Mouse (Mus musculus): ENCODE measurements around the gene Eno3. TPM values are rescaled to one million over a fixed set of nuclear protein-coding genes. Genes with fewer than 3 reads are reported as not detected.
A peak's percentile ranks its signal among the peaks of the same experiment; 100 is the strongest.

Eno3 gene
- total and polyA plus RNA-seq, 3 experiments = 11.2 to 26.4 (median 23.0) TPM

- no peak for TF ChIP-seq HCFC1 (IDR thresholded peaks at IDR 0.05; ENCODE audit: low read depth, low read length)
- no peak for TF ChIP-seq SIN3A (IDR thresholded peaks at IDR 0.05; ENCODE audit: low read length)
- no peak for TF ChIP-seq USF2 (conservative IDR thresholded peaks at IDR 0.05; ENCODE audit: low read depth, low read length)
- TF ChIP-seq IRF4 (IDR thresholded peaks at IDR 0.05; ENCODE audit: low read depth, low read length) = no peak
- TF ChIP-seq E2F4 (IDR thresholded peaks at IDR 0.05; ENCODE audit: insufficient replicate concordance, low read depth, low read length) = no peak
- TF ChIP-seq GABPA (IDR thresholded peaks at IDR 0.05; ENCODE audit: insufficient replicate concordance, low read depth, low read length) = no peak
Observed at GRCm38 (mm10) chr11:70697376-70697775, 40.4 kb downstream of the Eno3 start (continued).

- TF ChIP-seq RAD21 (IDR thresholded peaks at IDR 0.05; ENCODE audit: low read depth, low read length) = no peak
- TF ChIP-seq MAZ (IDR thresholded peaks at IDR 0.05; ENCODE audit: low read depth, low read length) = no peak
- TF ChIP-seq IRF4 (IDR thresholded peaks at IDR 0.05; ENCODE audit: low read depth, low read length) = no peak
- no peak for TF ChIP-seq USF2 (conservative IDR thresholded peaks at IDR 0.05; ENCODE audit: low read depth, low read length)
- TF ChIP-seq TCF12 (IDR thresholded peaks at IDR 0.05; ENCODE audit: low read depth, low read length) = no peak
- TF ChIP-seq CHD1 (IDR thresholded peaks at IDR 0.05; ENCODE audit: low read depth, low read length) = no peak
- TF ChIP-seq MAFK (IDR thresholded peaks at IDR 0.05; ENCODE audit: insufficient replicate concordance, low read length) = no peak
- TF ChIP-seq RCOR1 (conservative IDR thresholded peaks at IDR 0.05; ENCODE audit: low read depth, low read length) = no peak
- no peak for TF ChIP-seq TBP (conservative IDR thresholded peaks at IDR 0.05; ENCODE audit: low read depth, low read length)
- no peak for TF ChIP-seq SIN3A (IDR thresholded peaks at IDR 0.05; ENCODE audit: low read length)
- TF ChIP-seq ELF1 (IDR thresholded peaks at IDR 0.05; ENCODE audit: low read depth, low read length) = no peak
- no peak for TF ChIP-seq NRF1 (IDR thresholded peaks at IDR 0.05; ENCODE audit: low read depth, low read length)
- in situ Hi-C loops (cut with MboI; ENCODE audit: low pct_ligation_motif_present, low pct_unique_long_range_greater_than_20kb, low sequenced_read_pairs) (no loop called here), dilution Hi-C loops (cut with MboI; ENCODE audit: extremely low pct_ligation_motif_present, extremely low pct_unique_long_range_greater_than_20kb, low sequenced_read_pairs) (no loop called here)
- H3K36me3 ChIP-seq (replicated peaks in 1 of 2; ENCODE audit: control insufficient read depth in 1 of 2, insufficient read depth in 1 of 2, low read length in 1 of 2) = peaks cover 8 to 19% of the 10 kb centered on the region in 2 experiments
- peaks cover 3% of the 10 kb centered on the region for H3K27me3 ChIP-seq (replicated peaks)
- H3K4me1 ChIP-seq (ENCODE audit: control insufficient read depth in 1 of 2, insufficient read depth in 2 of 2) = peaks cover 9 to 24% of the 10 kb centered on the region in 2 experiments
- DNase-seq (ENCODE audit: extremely low read depth) = no peak
- H3K9me3 ChIP-seq (replicated peaks; ENCODE audit: low read length) = no peaks in the 10 kb centered on the region
- 0 out of 2 replicates have a peak, but pooled peaks cover 5% of the 10 kb centered on the region for H3K79me2 ChIP-seq (replicated peaks; ENCODE audit: control insufficient read depth, extremely low read depth, insufficient read depth, poor library complexity, severe bottlenecking)
- H3K9ac ChIP-seq (ENCODE audit: insufficient read depth, low read depth) = no peak overlapping the region
- no peak overlapping the region for H3K4me2 ChIP-seq (ENCODE audit: insufficient read depth, low read depth, poor library complexity, severe bottlenecking)
- H3K4me3 ChIP-seq (replicated peaks in 1 of 3; ENCODE audit: low read depth in 2 of 3, low read length in 2 of 3, poor library complexity in 1 of 3) = no peak overlapping the region
- no peak overlapping the region for H3K27ac ChIP-seq (ENCODE audit: insufficient read depth, low read depth)
Observed at GRCm38 (mm10) chr11:70699051-70699450, 42.0 kb downstream of the Eno3 start.

- Histone ChIP-seq H3K9ac (ENCODE audit: insufficient read depth, low read depth) (peak within 1 kb of the TSS; percentile 93), H3K4me3 (replicated peaks in 1 of 3; ENCODE audit: low read depth in 2 of 3, low read length in 2 of 3, poor library complexity in 1 of 3) (peak within 1 kb of the TSS; percentile 71 to 82 (median 80)), H3K9me3 (replicated peaks; ENCODE audit: low read length) (no peaks in the 10 kb centered on the region), H3K4me2 (ENCODE audit: insufficient read depth, low read depth, poor library complexity, severe bottlenecking) (peak within 1 kb of the TSS; percentile 73), H3K36me3 (replicated peaks in 1 of 2; ENCODE audit: control insufficient read depth in 1 of 2, insufficient read depth in 1 of 2, low read length in 1 of 2) (peaks cover 15 to 28% of the 10 kb centered on the region in 2 experiments), H3K27me3 (replicated peaks) (peaks cover 3% of the 10 kb centered on the region), H3K79me2 (replicated peaks; ENCODE audit: control insufficient read depth, extremely low read depth, insufficient read depth, poor library complexity, severe bottlenecking) (0 out of 2 replicates have a peak, but pooled peaks cover 5% of the 10 kb centered on the region), H3K27ac (ENCODE audit: insufficient read depth, low read depth) (peak within 1 kb of the TSS; percentile 54; the same call in 1 of the 2 replicates), H3K4me1 (ENCODE audit: control insufficient read depth in 1 of 2, insufficient read depth in 2 of 2) (peaks cover 9 to 24% of the 10 kb centered on the region in 2 experiments)
- peak; percentile 91 for DNase-seq (ENCODE audit: extremely low read depth)
- in situ Hi-C loops (cut with MboI; ENCODE audit: low pct_ligation_motif_present, low pct_unique_long_range_greater_than_20kb, low sequenced_read_pairs) (no loop called here), dilution Hi-C loops (cut with MboI; ENCODE audit: extremely low pct_ligation_motif_present, extremely low pct_unique_long_range_greater_than_20kb, low sequenced_read_pairs) (no loop called here)
- no peak for TF ChIP-seq MYC (IDR thresholded peaks at IDR 0.05; ENCODE audit: low read depth, low read length)
- no peak for TF ChIP-seq ZKSCAN1 (IDR thresholded peaks at IDR 0.05; ENCODE audit: borderline replicate concordance, low read depth, low read length)
- peak; percentile 85 for TF ChIP-seq NELFE (IDR thresholded peaks at IDR 0.05; ENCODE audit: low read depth, low read length)
- TF ChIP-seq RCOR1 (conservative IDR thresholded peaks at IDR 0.05; ENCODE audit: low read depth, low read length) = no peak
- no peak for TF ChIP-seq PAX5 (IDR thresholded peaks at IDR 0.05; ENCODE audit: low read length)
- no peak for TF ChIP-seq CHD2 (IDR thresholded peaks at IDR 0.05; ENCODE audit: low read length)
- TF ChIP-seq CHD1 (IDR thresholded peaks at IDR 0.05; ENCODE audit: low read depth, low read length) = no peak
- TF ChIP-seq RAD21 (IDR thresholded peaks at IDR 0.05; ENCODE audit: low read depth, low read length) = no peak
- no peak for TF ChIP-seq CTCF (conservative IDR thresholded peaks at IDR 0.05 in 1 of 2, IDR thresholded peaks at IDR 0.05 in 1 of 2; ENCODE audit: low read depth in 2 of 2, low read length in 2 of 2)
- no peak for TF ChIP-seq JUN (IDR thresholded peaks at IDR 0.05; ENCODE audit: insufficient read depth, low read depth, low read length)
- TF ChIP-seq NRF1 (IDR thresholded peaks at IDR 0.05; ENCODE audit: low read depth, low read length) = peak; percentile 55; the same call in 1 of the 2 replicates
- peak; percentile 63; the same call in 1 of the 2 replicates for TF ChIP-seq MAX (IDR thresholded peaks at IDR 0.05; ENCODE audit: low read length)
- TF ChIP-seq UBTF (IDR thresholded peaks at IDR 0.05; ENCODE audit: low read depth, low read length) = no peak
- TF ChIP-seq IRF4 (IDR thresholded peaks at IDR 0.05; ENCODE audit: low read depth, low read length) = peak; percentile 40
- TF ChIP-seq MXI1 (IDR thresholded peaks at IDR 0.05; ENCODE audit: low read depth, low read length) = no peak
- TF ChIP-seq TBP (conservative IDR thresholded peaks at IDR 0.05; ENCODE audit: low read depth, low read length) = peak; percentile 71; the same call in 1 of the 2 replicates
- TF ChIP-seq SMC3 (IDR thresholded peaks at IDR 0.05; ENCODE audit: low read depth, low read length) = 0 out of 2 replicates have a peak, but pooled peaks have one; percentile 0
- no peak for TF ChIP-seq E2F4 (IDR thresholded peaks at IDR 0.05; ENCODE audit: insufficient replicate concordance, low read depth, low read length)
Observed at GRCm38 (mm10) chr11:70699722-70700556, 42.9 kb downstream of the Eno3 start, which contains the start of the genes Inca1 and Kif1c. TSS of gene Inca1 (minus strand) at chr11:70700155. TSS of gene Kif1c (plus strand) at chr11:70700548.

All from CH12.LX (cell line).